Mouse (Mus musculus): Measurements from ENCODE around the gene Ndufb6. TPM values are rescaled to one million over a fixed set of nuclear protein-coding genes. Genes with fewer than 3 reads are reported as not detected.

The Ndufb6 gene
- polyA plus RNA-seq, 1 experiment from 2014 or later: 280 TPM

GRCm38 (mm10) chr4:40253766-40254165, 25.5 kb downstream of the Ndufb6 start:
- no peaks in the 10 kb centered on the region; the same call in 1 of the 2 replicates for H3K4me1 ChIP-seq
- no peaks in the 10 kb centered on the region for H3K36me3 ChIP-seq
- WGBS: 81% methylated on average over 2 of the region's 2 CpGs
- no peak overlapping the region for H3K9ac ChIP-seq
- H3K27ac ChIP-seq: no peak overlapping the region
- ATAC-seq (ENCODE audit: insufficient number of reproducible peaks, insufficient read depth, low FRiP score, low TSS enrichment): no peak
- H3K9me3 ChIP-seq: no peaks in the 10 kb centered on the region
- no peak overlapping the region for H3K4me2 ChIP-seq (replicated peaks)
- H3K4me3 ChIP-seq: no peak overlapping the region
- H3K27me3 ChIP-seq: no peaks in the 10 kb centered on the region

GRCm38 (mm10) chr4:40250984-40251383, 28.2 kb downstream of the Ndufb6 start:
- ATAC-seq (ENCODE audit: insufficient number of reproducible peaks, insufficient read depth, low FRiP score, low TSS enrichment): no peak
- no peaks in the 10 kb centered on the region; the same call in 1 of the 2 replicates for H3K4me1 ChIP-seq
- no peak overlapping the region for H3K4me3 ChIP-seq
- no peak overlapping the region for H3K4me2 ChIP-seq (replicated peaks)
- H3K36me3 ChIP-seq: no peaks in the 10 kb centered on the region
- H3K27me3 ChIP-seq: no peaks in the 10 kb centered on the region
- no peak overlapping the region for H3K9ac ChIP-seq
- 93% methylated on average over 5 of the region's 5 CpGs for WGBS
- H3K9me3 ChIP-seq: no peaks in the 10 kb centered on the region
- no peak overlapping the region for H3K27ac ChIP-seq

- Histone ChIP-seq H3K4me2 (replicated peaks) (no peak overlapping the region), H3K27me3 (no peaks in the 10 kb centered on the region), H3K9ac (no peak overlapping the region), H3K27ac (no peak overlapping the region), H3K4me1 (no peaks in the 10 kb centered on the region), H3K9me3 (no peaks in the 10 kb centered on the region), H3K4me3 (no peak overlapping the region), H3K36me3 (no peaks in the 10 kb centered on the region)
- no peak for ATAC-seq (ENCODE audit: insufficient number of reproducible peaks, insufficient read depth, low FRiP score, low TSS enrichment)
- 84% methylated on average over 8 of the region's 8 CpGs for WGBS
Measured at GRCm38 (mm10) chr4:40244035-40244434, 35.2 kb downstream of the Ndufb6 start.

GRCm38 (mm10) chr4:40243006-40243405, 36.2 kb downstream of the Ndufb6 start:
- no peaks in the 10 kb centered on the region for H3K27me3 ChIP-seq
- no peaks in the 10 kb centered on the region for H3K9me3 ChIP-seq
- 79% methylated on average over 4 of the region's 4 CpGs for WGBS
- H3K36me3 ChIP-seq: no peaks in the 10 kb centered on the region
- H3K4me3 ChIP-seq: no peak overlapping the region
- H3K27ac ChIP-seq: no peak overlapping the region
- H3K9ac ChIP-seq: no peak overlapping the region
- no peak overlapping the region for H3K4me2 ChIP-seq (replicated peaks)
- ATAC-seq (ENCODE audit: insufficient number of reproducible peaks, insufficient read depth, low FRiP score, low TSS enrichment): no peak
- H3K4me1 ChIP-seq: no peaks in the 10 kb centered on the region

GRCm38 (mm10) chr4:40241928-40242327, 37.3 kb downstream of the Ndufb6 start:
- no peak overlapping the region for H3K4me3 ChIP-seq
- H3K4me1 ChIP-seq: no peaks in the 10 kb centered on the region
- 56% methylated on average over 6 of the region's 6 CpGs for WGBS
- no peaks in the 10 kb centered on the region for H3K9me3 ChIP-seq
- ATAC-seq (ENCODE audit: insufficient number of reproducible peaks, insufficient read depth, low FRiP score, low TSS enrichment): no peak
- no peak overlapping the region for H3K4me2 ChIP-seq (replicated peaks)
- no peak overlapping the region for H3K9ac ChIP-seq
- H3K27ac ChIP-seq: no peak overlapping the region
- no peaks in the 10 kb centered on the region for H3K36me3 ChIP-seq
- no peaks in the 10 kb centered on the region for H3K27me3 ChIP-seq

- Histone ChIP-seq H3K4me2 (replicated peaks) (peak overlapping the region; percentile 79), H3K4me3 (peak overlapping the region; percentile 44), H3K9ac (no peak overlapping the region), H3K27me3 (no peaks in the 10 kb centered on the region), H3K9me3 (no peaks in the 10 kb centered on the region), H3K4me1 (no peaks in the 10 kb centered on the region), H3K27ac (no peak overlapping the region), H3K36me3 (no peaks in the 10 kb centered on the region)
- 0 out of 2 replicates have a peak, but pooled peaks have one; percentile 15 for ATAC-seq (ENCODE audit: insufficient number of reproducible peaks, insufficient read depth, low FRiP score, low TSS enrichment)
- 54% methylated on average over 5 of the region's 5 CpGs for WGBS
Measured at GRCm38 (mm10) chr4:40240272-40240744, 38.9 kb downstream of the Ndufb6 start.

GRCm38 (mm10) chr4:40239409-40240271, 39.6 kb downstream of the Ndufb6 start, which contains the start of gene Ddx58:
Gene Ddx58, minus strand, starts transcription at chr4:40239828.
- peak within 1 kb of the TSS; percentile 79 for H3K4me2 ChIP-seq (replicated peaks)
- peak within 1 kb of the TSS; percentile 53 for H3K9ac ChIP-seq
- no peaks in the 10 kb centered on the region for H3K36me3 ChIP-seq
- WGBS: 4% methylated on average over 35 of the region's 35 CpGs
- no peaks in the 10 kb centered on the region for H3K9me3 ChIP-seq
- H3K4me1 ChIP-seq: no peaks in the 10 kb centered on the region
- H3K27ac ChIP-seq: peak within 1 kb of the TSS; percentile 60; the same call in 1 of the 2 replicates
- H3K4me3 ChIP-seq: peak within 1 kb of the TSS; percentile 44
- peak; percentile 38; the same call in 1 of the 2 replicates for ATAC-seq (ENCODE audit: insufficient number of reproducible peaks, insufficient read depth, low FRiP score, low TSS enrichment)
- H3K27me3 ChIP-seq: no peaks in the 10 kb centered on the region

- H3K4me2 ChIP-seq (replicated peaks): peak overlapping the region; percentile 79
- no peaks in the 10 kb centered on the region for H3K9me3 ChIP-seq
- H3K36me3 ChIP-seq: no peaks in the 10 kb centered on the region
- WGBS: 3% methylated on average over 17 of the region's 17 CpGs
- no peaks in the 10 kb centered on the region for H3K27me3 ChIP-seq
- no peaks in the 10 kb centered on the region for H3K4me1 ChIP-seq
- H3K27ac ChIP-seq: peak overlapping the region; percentile 60; the same call in 1 of the 2 replicates
- peak; percentile 71; the same call in 1 of the 2 replicates for ATAC-seq (ENCODE audit: insufficient number of reproducible peaks, insufficient read depth, low FRiP score, low TSS enrichment)
- H3K4me3 ChIP-seq: peak overlapping the region; percentile 44
- H3K9ac ChIP-seq: peak overlapping the region; percentile 53
Measured at GRCm38 (mm10) chr4:40238483-40239408, 40.5 kb downstream of the Ndufb6 start.

- no peaks in the 10 kb centered on the region for H3K4me1 ChIP-seq
- no peak overlapping the region for H3K9ac ChIP-seq
- H3K4me2 ChIP-seq (replicated peaks): no peak overlapping the region
- no peaks in the 10 kb centered on the region for H3K27me3 ChIP-seq
- no peaks in the 10 kb centered on the region for H3K9me3 ChIP-seq
- no peaks in the 10 kb centered on the region for H3K36me3 ChIP-seq
- no peak overlapping the region for H3K27ac ChIP-seq
- no peak for ATAC-seq (ENCODE audit: insufficient number of reproducible peaks, insufficient read depth, low FRiP score, low TSS enrichment)
- 86% methylated on average over 4 of the region's 4 CpGs for WGBS
- H3K4me3 ChIP-seq: no peak overlapping the region
Measured at GRCm38 (mm10) chr4:40236829-40237228, 42.4 kb downstream of the Ndufb6 start.

GRCm38 (mm10) chr4:40234256-40234655, 45.0 kb downstream of the Ndufb6 start:
- no peak for ATAC-seq (ENCODE audit: insufficient number of reproducible peaks, insufficient read depth, low FRiP score, low TSS enrichment)
- Histone ChIP-seq H3K27me3 (no peaks in the 10 kb centered on the region), H3K4me1 (no peaks in the 10 kb centered on the region), H3K27ac (no peak overlapping the region), H3K9me3 (no peaks in the 10 kb centered on the region), H3K4me3 (no peak overlapping the region), H3K4me2 (replicated peaks) (no peak overlapping the region), H3K36me3 (no peaks in the 10 kb centered on the region), H3K9ac (no peak overlapping the region)
- WGBS: 86% methylated on average over 6 of the region's 6 CpGs

GRCm38 (mm10) chr4:40233062-40233664, 46.1 kb downstream of the Ndufb6 start:
- WGBS: 92% methylated on average over 7 of the region's 7 CpGs
- Histone ChIP-seq H3K9ac (no peak overlapping the region), H3K27me3 (no peaks in the 10 kb centered on the region), H3K4me1 (no peaks in the 10 kb centered on the region), H3K9me3 (no peaks in the 10 kb centered on the region), H3K4me3 (no peak overlapping the region), H3K36me3 (no peaks in the 10 kb centered on the region), H3K4me2 (replicated peaks) (no peak overlapping the region), H3K27ac (no peak overlapping the region)
- no peak for ATAC-seq (ENCODE audit: insufficient number of reproducible peaks, insufficient read depth, low FRiP score, low TSS enrichment)
